8 mouse cellular contexts compared by ENCODE assay signal in genomic region chr5:118154839-118155564, GRCm38 (mm10). TPM values are rescaled to one million over a fixed set of nuclear protein-coding genes. Genes with fewer than 3 reads are reported as not detected.
DNase-seq lines count a peak whose midpoint lies in the region; ATAC-seq lines count a peak whose summit lies in the region.

Gene Fbxw8, minus strand, starts transcription at chr5:118155464.

- peak within 1 kb of the TSS; percentile 91 for H3K9ac ChIP-seq in forebrain, embryonic 14.5 days (ENCODE audit: low read length)
- H3K9ac ChIP-seq in neural tube, embryonic 15.5 days (replicated peaks), result peak within 1 kb of the TSS; percentile 90

- under 1% methylated on average over 67 of the region's 67 CpGs for WGBS in forebrain, embryonic 14.5 days
- under 1% methylated on average over 63 of the region's 67 CpGs for whole genome bisulfite sequencing in neural tube, embryonic 15.5 days

- peak within 1 kb of the TSS; percentile 48; the same call in 1 of the 2 replicates for H3K27ac ChIP-seq in forebrain, embryonic 14.5 days (ENCODE audit: low read depth, low read length)
- peak within 1 kb of the TSS; percentile 76 for H3K27ac ChIP-seq in neural tube, embryonic 15.5 days (replicated peaks)

- peaks cover 5% of the 10 kb centered on the region; the same call in 1 of the 2 replicates for H3K4me1 ChIP-seq in forebrain, embryonic 14.5 days (ENCODE audit: control insufficient read depth, insufficient read depth, low read length)
- peaks cover 26% of the 10 kb centered on the region for H3K4me1 ChIP-seq in neural tube, embryonic 15.5 days

- intact Hi-C loops in heart, postnatal 14 days (cut with DNase I), result loop anchor here (5.0 kb wide), 1 partner anchor 58 kb away; no protein-coding TSS in a partner anchor

- peak; percentile 86 for DNase-seq in ES-CJ7 (ENCODE audit: low read depth, low spot score)
- DNase-seq in cerebellum, adult 11 months, result peak; percentile 79
- peak; percentile 92 for DNase-seq in forebrain, embryonic 14.5 days (ENCODE audit: low spot score)
- peak; percentile 87 to 93 for DNase-seq in heart, postnatal 14 days
- peak; percentile 87 for DNase-seq in layer of hippocampus, adult 11-12 months (ENCODE audit: low spot score)
- DNase-seq in lung, adult 18-20 months, result peak; percentile 85 to 86
- DNase-seq in testis, postnatal 14 days (ENCODE audit: low spot score), result peak; percentile 89

- H3K4me2 ChIP-seq in forebrain, embryonic 14.5 days (ENCODE audit: low read length), result peak within 1 kb of the TSS; percentile 78
- peak within 1 kb of the TSS; percentile 80 for H3K4me2 ChIP-seq in neural tube, embryonic 15.5 days

- peak; percentile 92 for ATAC-seq in forebrain, embryonic 14.5 days
- ATAC-seq in neural tube, embryonic 15.5 days (ENCODE audit: low FRiP score), result peak; percentile 88

- H3K4me3 ChIP-seq in forebrain, embryonic 14.5 days (ENCODE audit: low read depth, low read length), result peak within 1 kb of the TSS; percentile 89
- peak within 1 kb of the TSS; percentile 97 for H3K4me3 ChIP-seq in neural tube, embryonic 15.5 days (replicated peaks)

- H3K9me3 ChIP-seq in forebrain, embryonic 14.5 days (replicated peaks; ENCODE audit: control insufficient read depth, low read length), result no peaks in the 10 kb centered on the region
- no peaks in the 10 kb centered on the region for H3K9me3 ChIP-seq in neural tube, embryonic 15.5 days (replicated peaks)

- H3K36me3 ChIP-seq in forebrain, embryonic 14.5 days (ENCODE audit: control insufficient read depth, insufficient read depth, low read length), result 0 out of 2 replicates have a peak, but pooled peaks cover 8% of the 10 kb centered on the region
- peaks cover 5% of the 10 kb centered on the region; the same call in 1 of the 2 replicates for H3K36me3 ChIP-seq in neural tube, embryonic 15.5 days

- H3K27me3 ChIP-seq in forebrain, embryonic 14.5 days (replicated peaks; ENCODE audit: control insufficient read depth, insufficient read depth, low read length), result no peaks in the 10 kb centered on the region
- no peaks in the 10 kb centered on the region for H3K27me3 ChIP-seq in neural tube, embryonic 15.5 days (replicated peaks)

RNA-seq across cellular contexts. Expression of gene Fbxw8, which starts in this region (rescaled TPM):
- polyA plus RNA-seq in forebrain, embryonic 14.5 days (2014; fragmentation: Nextera tagmentation; extraction: Ambion mirVana), result 17.1 and 19.5 TPM in 2 replicates
- total RNA-seq in heart, postnatal 14 days (2021), result 10 to 100 TPM; 43.3 to 43.6 TPM
- 18.0 and 19.4 TPM in 2 replicates for polyA plus RNA-seq in neural tube, embryonic 15.5 days (2015; fragmentation: Nextera tagmentation; extraction: Ambion mirVana)

Comparison
In these comparisons a context has a peak if more than half of its experiments do, and no peak if none do; other contexts are left out.
1. Peak in every context shown above with its lines: DNase-seq, ATAC-seq, H3K4me3 ChIP-seq and H3K27ac ChIP-seq.